Mouse (Mus musculus) myocyte (in vitro differentiated cells): ENCODE results near the gene Kcnk12.

Source experiments
- CEBPB ChIP-seq: IDR thresholded peaks from 2 replicates; pipeline ENCODE4 v1.6.1; 2011; ENCODE audit warnings: mild to moderate bottlenecking, moderate library complexity; ENCODE audit not compliant: poor library complexity, insufficient read depth, severe bottlenecking
- E2F4 ChIP-seq: IDR thresholded peaks from one replicate; pipeline ENCODE4 v1.6.1; 2011; ENCODE audit warnings: mild to moderate bottlenecking, control low read depth, moderate library complexity; ENCODE audit not compliant: insufficient read depth
- MAX ChIP-seq: IDR thresholded peaks from one replicate; pipeline ENCODE4 v1.6.1; 2011; ENCODE audit warnings: low read depth, mild to moderate bottlenecking, control low read depth
- MYOD1 ChIP-seq, 3 experiments: IDR thresholded peaks; one replicate each; pipeline ENCODE4 v1.6.1; 2011; ENCODE audit warnings: control low read depth in 2 of 3, low read depth in 2 of 3, mild to moderate bottlenecking in 2 of 3, moderate library complexity in 1 of 3; ENCODE audit not compliant: insufficient read length in 2 of 3, control insufficient read depth in 1 of 3
- MYOG ChIP-seq, 3 experiments: IDR thresholded peaks; one replicate each; pipeline ENCODE4 v1.6.1; 2011; ENCODE audit warnings: control low read depth in 2 of 3, low read depth in 2 of 3, mild to moderate bottlenecking in 2 of 3; ENCODE audit not compliant: insufficient read length in 2 of 3, control insufficient read depth in 1 of 3, insufficient read depth in 1 of 3
- POLR2A ChIP-seq: IDR thresholded peaks from one replicate; pipeline ENCODE4 v1.6.1; 2011; ENCODE audit warnings: low read depth, mild to moderate bottlenecking, control low read depth, moderate library complexity; ENCODE audit not compliant: insufficient read length
- POLR2AphosphoS2 ChIP-seq: IDR thresholded peaks from one replicate; pipeline ENCODE4 v1.6.1; 2011; ENCODE audit warnings: low read depth, control low read depth; ENCODE audit not compliant: insufficient read length
- REST ChIP-seq: IDR thresholded peaks from one replicate; pipeline ENCODE4 v1.6.1; 2011; ENCODE audit warnings: mild to moderate bottlenecking, control low read depth, moderate library complexity; ENCODE audit not compliant: insufficient read depth, insufficient read length
- SRF ChIP-seq: IDR thresholded peaks from one replicate; pipeline ENCODE4 v1.6.1; 2011; ENCODE audit warnings: low read depth; ENCODE audit not compliant: control insufficient read depth, insufficient read length
- TCF3 ChIP-seq: IDR thresholded peaks from one replicate; pipeline ENCODE4 v1.6.1; 2011; ENCODE audit warnings: low read depth, control low read depth; ENCODE audit not compliant: insufficient read length
- USF1 ChIP-seq: IDR thresholded peaks from one replicate; pipeline ENCODE4 v1.6.1; 2011; ENCODE audit warnings: low read depth, mild to moderate bottlenecking, control low read depth, moderate library complexity

GRCm38 (mm10) chr17:87787711-87788110 lies 10.1 kb downstream of the Kcnk12 start:
- TF ChIP-seq MYOD1 (IDR thresholded peaks at IDR 0.05; ENCODE audit: control insufficient read depth in 1 of 3, insufficient read length in 2 of 3, low read depth in 2 of 3) (no peak), POLR2AphosphoS2 (no peak), MAX (no peak), POLR2A (no peak), CEBPB (no peak), E2F4 (no peak), USF1 (no peak), MYOG (IDR thresholded peaks at IDR 0.05; ENCODE audit: control insufficient read depth in 1 of 3, insufficient read depth in 1 of 3, insufficient read length in 2 of 3, low read depth in 2 of 3) (no peak), TCF3 (no peak), SRF (no peak), REST (no peak)
